Mouse (Mus musculus) thymus, postnatal 36 days (tissue): ENCODE results near the gene Cd82.

Source experiments
- DNase-seq, 2 experiments: peaks; one replicate each; pipeline ENCODE4 v3.0.0; 2022; ENCODE audit warnings: mixed read lengths in 2 of 2

The Cd82 gene

DNA sequence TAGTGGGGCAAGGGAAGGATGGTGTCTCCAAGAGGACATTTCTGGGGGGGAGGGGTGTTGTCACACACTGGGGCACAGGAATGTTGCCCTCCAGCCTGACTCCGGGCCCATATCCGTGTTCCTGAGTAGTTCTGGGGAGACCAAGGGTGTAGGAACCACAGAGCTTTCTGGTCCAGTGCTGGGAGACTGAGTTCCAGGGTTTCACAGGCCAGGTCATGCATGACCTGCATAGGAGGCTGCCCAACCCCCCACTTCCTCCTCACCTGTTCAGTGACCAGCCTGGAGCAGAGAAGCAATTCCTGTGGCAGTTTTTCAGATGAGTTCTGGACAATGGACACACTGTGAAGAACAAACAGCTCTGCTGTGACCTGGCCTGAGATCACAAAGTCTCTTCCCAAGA, 19.8 kb downstream of the Cd82 start:
- no peak for DNase-seq

GRCm38 (mm10) chr2:93439812-93440559, 23.0 kb downstream of the Cd82 start:
- no peak for DNase-seq

- DNase-seq, result no peak
These were observed 23.6 kb downstream of the Cd82 start for GRCm38 (mm10) chr2:93439352-93439771.

DNA sequence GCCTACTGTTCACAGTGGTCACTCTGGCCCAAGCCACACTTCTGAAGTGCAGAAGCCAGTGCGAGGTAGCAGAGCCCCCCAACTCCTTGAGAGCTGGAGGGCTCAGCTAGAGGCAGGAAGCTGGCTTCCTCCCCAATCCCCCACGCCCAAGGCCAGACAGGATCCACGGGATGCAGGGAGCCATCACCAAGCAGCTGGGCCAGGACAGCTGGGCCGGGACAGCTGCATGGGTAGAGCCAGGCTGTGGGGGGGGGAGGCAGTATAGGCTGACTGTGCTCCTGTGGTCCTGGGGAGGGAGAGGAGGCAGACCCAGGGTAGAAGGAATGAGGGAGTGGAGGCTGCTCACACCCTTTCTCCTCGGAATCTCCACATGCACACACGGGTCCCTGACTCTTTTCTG, 24.6 kb downstream of the Cd82 start:
- no peak for DNase-seq

GRCm38 (mm10) chr2:93435577-93435976, 27.4 kb downstream of the Cd82 start:
- DNase-seq, result no peak

DNA sequence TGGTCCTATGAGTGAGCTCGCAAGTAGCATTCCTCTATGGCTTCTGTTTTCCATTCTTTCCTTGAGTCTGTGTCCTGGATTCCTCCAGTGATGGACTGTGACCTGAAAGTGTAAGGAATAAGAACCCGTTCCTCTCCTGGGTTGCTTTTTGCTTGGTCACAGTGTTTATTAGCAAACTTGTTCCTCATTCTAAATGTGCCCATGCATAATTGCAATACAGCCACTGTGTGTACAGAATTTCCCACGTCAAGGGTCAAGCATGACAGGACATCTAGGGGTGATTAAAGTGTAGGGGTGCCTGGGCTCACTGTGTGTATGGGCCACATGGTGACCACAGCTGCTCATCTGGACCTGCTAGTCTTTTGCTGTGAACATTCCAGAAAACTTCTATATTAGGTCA, 28.0 kb downstream of the Cd82 start:
- no peak for DNase-seq

- no peak for DNase-seq
These were observed 29.4 kb downstream of the Cd82 start for GRCm38 (mm10) chr2:93433543-93433942.

DNA sequence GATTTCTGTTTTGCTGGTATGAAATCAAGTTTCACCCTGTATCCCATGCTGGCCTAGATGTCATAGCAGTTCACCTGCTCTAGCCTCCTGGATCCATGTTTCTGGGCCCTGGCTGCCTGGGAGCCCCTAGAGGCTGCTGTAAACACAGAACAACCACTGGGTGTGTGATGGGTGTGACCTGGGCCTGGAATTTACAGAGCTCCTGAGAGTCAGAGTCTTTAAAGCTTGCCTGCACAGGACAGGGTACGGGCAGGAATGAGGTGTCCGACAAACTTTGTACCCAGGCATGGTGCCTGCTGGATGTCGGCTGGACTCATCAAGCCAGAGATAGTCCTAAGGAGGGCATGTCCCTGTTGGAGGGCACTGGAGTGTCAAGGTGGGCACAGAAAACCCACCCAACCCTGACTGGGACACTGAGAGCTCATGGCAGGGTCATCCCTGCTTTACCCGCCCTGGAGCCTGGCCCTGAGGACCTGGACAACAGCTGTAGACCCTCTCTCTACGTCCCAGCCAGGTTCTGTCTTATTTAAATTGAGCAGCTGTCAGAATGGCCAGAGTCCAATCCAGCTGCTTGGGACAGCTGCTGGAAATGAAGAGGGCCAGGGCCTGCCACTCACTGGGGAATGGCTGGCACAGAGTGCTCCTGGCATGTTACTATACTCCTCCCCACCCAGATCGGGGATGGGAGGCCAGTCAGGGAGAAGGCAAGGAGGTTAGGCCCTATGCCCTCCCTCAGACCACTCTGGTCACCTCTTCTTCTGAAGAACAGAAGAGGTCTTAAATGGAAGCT, 30.1 kb downstream of the Cd82 start:
- DNase-seq, result no peak

DNA sequence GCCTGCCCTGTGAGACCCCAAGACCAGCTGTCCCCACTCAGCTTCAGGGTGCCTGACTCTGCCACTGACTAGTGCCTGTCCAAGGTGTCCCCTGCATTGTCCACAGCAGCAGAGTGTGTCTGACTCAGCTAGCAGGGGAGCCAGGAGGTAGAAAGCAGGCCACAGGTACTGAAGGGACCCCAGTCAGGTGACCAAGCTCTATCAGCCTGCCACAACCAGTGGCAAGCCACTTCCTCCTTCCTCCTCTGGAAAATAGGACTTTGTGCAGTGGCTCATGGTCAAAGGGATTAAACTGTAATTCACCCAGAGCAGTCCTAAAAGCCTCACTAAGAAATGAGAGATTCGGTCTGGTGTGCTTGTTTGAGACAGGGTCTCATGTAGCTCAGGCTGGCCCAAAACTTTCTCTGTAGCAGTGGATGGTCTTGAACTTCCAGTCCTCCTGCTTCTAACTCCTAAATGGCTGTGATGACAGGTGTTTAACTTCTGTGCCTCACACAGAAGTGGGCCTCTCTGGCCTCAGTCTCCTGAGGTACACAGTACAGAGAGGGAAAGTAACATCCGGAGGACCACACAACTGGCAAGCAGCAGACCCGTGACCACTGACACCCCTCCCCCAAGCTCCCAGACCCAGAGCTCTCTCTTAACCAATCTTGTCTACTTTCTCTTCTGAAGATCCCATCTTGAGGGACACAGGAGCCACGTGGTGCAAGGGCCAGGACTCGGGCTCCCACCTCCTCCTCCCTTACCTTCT, 31.2 kb downstream of the Cd82 start:
- no peak for DNase-seq

DNA sequence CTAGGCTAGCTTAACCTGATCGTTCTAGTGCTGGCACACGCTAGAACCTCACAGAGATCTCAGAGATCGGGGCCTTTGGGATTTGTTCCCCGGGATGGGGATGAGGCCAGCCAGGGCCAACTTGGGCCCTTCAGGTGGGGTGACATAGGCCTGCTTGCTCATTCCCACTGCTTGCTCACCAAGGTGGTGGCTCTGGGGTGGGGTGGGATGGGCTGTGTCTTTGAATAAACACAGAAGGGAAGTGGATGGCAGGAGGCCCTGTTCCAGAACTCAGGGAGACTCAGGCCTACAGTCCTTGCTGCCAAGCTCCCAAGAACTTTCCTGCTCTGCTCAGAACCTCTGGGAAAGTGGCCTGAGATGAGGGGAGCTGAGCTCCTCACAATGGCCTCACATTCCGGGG, 31.9 kb downstream of the Cd82 start:
- no peak for DNase-seq

- DNase-seq, result peak; percentile 43 to 61
These were observed 34.9 kb downstream of the Cd82 start for GRCm38 (mm10) chr2:93428004-93428531.

DNA sequence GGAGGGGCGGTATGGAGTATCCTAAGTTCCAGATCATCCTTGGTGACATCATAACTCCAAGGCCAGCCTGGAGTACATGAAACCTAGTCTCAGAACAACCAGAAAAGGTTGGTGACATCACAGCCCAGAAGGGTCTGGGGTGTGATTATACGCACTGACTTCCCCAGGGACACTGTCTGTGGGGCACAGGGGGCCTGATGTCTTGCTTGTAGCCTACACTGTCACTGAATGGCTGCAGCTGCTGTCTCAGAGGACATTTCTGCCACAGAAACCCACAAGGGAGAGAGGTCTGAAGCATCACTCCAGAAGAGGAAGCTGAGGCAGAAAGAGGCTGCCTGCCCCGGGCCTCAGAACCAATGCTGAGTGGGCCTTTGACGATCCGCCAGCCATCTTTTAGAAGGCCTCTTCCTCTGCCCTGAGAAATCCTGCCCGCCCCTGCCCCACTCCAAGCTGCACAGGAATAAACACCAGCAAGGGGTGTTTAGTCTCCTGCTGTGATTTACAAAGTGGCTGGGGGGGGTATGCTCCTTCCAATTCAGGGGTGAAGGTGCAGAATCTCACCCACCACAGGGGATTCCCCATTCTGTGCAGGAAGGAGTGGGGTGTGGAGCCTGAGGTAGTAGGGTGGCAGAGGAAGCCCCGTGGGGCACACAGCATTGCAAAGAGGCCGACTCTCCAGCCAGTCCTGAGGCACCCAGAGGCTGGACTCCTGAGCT, 35.8 kb downstream of the Cd82 start:
- DNase-seq, result peak; percentile 40 to 50

- DNase-seq, result no peak
These were observed 37.1 kb downstream of the Cd82 start for GRCm38 (mm10) chr2:93425810-93426209.

DNA sequence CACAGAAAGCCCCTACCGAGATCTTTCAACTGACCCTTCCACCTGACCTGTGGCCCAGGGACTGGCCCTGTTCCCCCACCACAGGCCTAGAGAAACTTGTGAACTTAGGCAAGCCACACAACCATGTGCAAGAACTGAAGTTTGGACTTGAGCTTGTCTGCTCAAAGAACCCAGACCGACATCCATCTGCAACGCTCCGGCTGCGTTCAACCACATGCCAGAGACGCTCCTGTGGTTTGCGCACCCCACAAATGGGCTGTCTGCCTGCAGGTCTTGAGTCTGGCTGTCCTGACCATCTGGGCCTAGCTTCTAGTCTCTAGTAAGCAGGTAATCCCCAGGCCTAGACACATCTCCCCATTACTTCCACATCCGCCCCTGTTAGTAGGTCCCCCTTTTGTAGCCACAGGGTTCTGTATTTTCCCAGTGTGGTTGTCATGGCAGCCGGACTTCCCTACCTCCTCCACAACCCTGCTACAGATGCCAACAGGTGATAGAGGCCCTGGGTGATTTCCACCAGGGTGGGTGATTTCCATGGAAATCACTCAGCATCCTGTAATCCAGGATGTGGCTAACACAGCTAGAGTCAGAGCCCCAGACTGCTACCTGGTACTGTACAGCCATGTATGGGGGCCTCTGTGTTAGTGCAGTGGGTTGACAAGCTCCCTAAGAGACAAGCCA, 38.5 kb downstream of the Cd82 start:
- DNase-seq, result peak in 1 of 2 experiments; percentile 19

DNA sequence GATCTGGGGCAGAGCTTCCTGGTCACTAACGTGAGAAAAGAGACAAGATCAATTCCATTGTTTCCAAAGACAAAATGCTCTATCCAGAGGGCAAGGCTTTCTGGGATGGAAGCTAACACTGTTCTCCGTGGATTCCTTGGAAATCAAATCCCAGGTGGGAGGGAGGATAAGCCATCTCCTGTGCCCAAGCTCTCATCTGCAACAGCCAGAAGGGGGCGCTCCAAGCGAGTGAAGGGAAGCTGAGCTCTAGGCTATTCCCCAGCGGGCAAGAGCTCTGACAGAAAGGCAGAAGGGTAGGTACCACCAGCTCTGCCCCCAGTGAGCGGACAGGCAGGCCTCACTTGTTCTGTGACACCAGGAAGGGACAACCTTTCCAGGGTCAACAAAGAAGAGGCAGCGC, 41.6 kb downstream of the Cd82 start:
- DNase-seq, result peak; percentile 72 to 75

DNA sequence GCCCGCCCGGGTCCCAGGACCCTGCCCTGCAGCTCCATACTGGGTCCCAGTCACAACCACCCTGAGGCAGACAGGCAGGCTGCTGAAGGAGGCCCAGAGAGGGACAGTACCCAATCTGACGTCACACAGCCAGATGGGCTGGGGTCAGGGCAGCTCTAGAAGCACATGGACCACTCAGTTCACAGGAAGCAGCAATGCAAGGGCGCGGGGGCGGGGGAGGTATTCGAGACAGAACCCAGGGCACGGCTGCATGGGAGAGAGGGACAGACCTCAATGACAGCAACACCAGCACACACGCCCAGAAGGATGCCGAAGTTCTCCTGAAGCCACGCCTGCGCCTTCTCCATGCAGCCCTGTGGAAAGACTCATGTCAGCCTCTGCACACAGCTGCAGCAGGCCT, 43.0 kb downstream of the Cd82 start:
- no peak for DNase-seq

DNA sequence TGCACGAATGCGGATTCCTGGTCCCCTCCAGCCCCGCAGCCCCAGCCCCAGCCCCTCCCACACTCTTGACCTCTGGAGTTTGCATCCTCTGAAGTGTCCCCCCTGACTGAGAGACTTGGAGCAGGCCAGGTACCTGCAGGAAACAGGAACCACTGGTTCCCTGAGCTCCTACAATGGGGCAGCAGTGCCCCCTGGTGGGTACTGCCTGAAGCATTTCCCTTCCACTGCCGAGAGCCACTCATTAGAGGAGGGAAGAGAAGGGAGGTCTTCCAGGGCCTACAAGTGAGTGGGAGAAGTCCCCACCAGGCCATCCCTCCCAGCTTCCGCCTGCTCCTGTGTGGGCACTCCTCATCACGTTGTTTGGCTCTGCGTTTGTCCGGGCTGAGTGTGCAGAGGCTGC, 44.5 kb downstream of the Cd82 start:
- DNase-seq, result peak; percentile 74

GRCm38 (mm10) chr2:93416874-93417709, 45.8 kb downstream of the Cd82 start:
- no peak for DNase-seq

GRCm38 (mm10) chr2:93415281-93415680, 47.7 kb downstream of the Cd82 start:
- DNase-seq, result peak; percentile 70 to 77

- DNase-seq, result no peak
These were observed 48.8 kb downstream of the Cd82 start for GRCm38 (mm10) chr2:93414163-93414562.
